Mouse (Mus musculus): ENCODE measurements at regions not wholly inside any gene's neighbourhood (a gene's known extent, or its start where the extent isn't known, plus 50 kb on each side); places are given as distances from the start of the nearest gene placed in this dataset.

DNA sequence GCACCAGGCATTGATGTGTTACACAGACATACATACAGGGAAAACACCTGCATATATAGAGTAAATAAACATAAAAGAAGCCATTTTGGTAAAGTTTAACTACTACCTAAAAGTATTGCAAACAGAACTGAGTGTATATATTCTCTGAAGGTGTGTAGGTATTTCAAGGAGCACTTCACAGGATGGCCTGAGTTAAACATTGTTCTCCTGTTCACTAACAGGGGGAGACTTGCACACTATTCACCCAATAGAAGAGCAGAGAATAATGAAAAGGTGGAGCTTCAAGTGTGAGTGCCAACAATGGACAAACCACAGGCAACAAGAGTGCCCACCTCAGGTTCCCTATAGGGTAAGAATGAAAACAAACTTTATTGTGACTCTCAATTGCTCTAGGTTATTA is 347.7 kb downstream of the Oca2 start:
- H3K4me2 ChIP-seq (ENCODE audit: low read depth, low read length): no peak overlapping the region
- ATAC-seq (ENCODE audit: low read depth): no peak
- no peaks in the 10 kb centered on the region for H3K36me3 ChIP-seq (ENCODE audit: control insufficient read depth, insufficient read depth, low read length)
- no peak overlapping the region for H3K27ac ChIP-seq (ENCODE audit: low read depth, low read length)
- no peaks in the 10 kb centered on the region for H3K27me3 ChIP-seq (ENCODE audit: control insufficient read depth, insufficient read depth, low read length)
- H3K9me3 ChIP-seq (ENCODE audit: control insufficient read depth, low read length): no peaks in the 10 kb centered on the region
- H3K4me1 ChIP-seq (ENCODE audit: control insufficient read depth, insufficient read depth, low read length): no peaks in the 10 kb centered on the region; the same call in 1 of the 2 replicates
- H3K9ac ChIP-seq (replicated peaks; ENCODE audit: low read depth, low read length): no peak overlapping the region
- no peak overlapping the region for H3K4me3 ChIP-seq (ENCODE audit: low read depth, low read length)

- Histone ChIP-seq H3K27me3 (ENCODE audit: control insufficient read depth, insufficient read depth, low read length) (no peaks in the 10 kb centered on the region), H3K36me3 (ENCODE audit: control insufficient read depth, insufficient read depth, low read length) (no peaks in the 10 kb centered on the region), H3K4me1 (ENCODE audit: control insufficient read depth, insufficient read depth, low read length) (no peaks in the 10 kb centered on the region; the same call in 1 of the 2 replicates), H3K9ac (replicated peaks; ENCODE audit: low read depth, low read length) (no peak overlapping the region), H3K4me3 (ENCODE audit: low read depth, low read length) (no peak overlapping the region), H3K27ac (ENCODE audit: low read depth, low read length) (no peak overlapping the region), H3K4me2 (ENCODE audit: low read depth, low read length) (no peak overlapping the region), H3K9me3 (ENCODE audit: control insufficient read depth, low read length) (no peaks in the 10 kb centered on the region)
- peak; percentile 86 for ATAC-seq (ENCODE audit: low read depth)
- 22% methylated on average over 4 of the region's 4 CpGs for WGBS
These were observed 351.3 kb downstream of the Oca2 start for GRCm38 (mm10) chr7:56590904-56591303.

- H3K27ac ChIP-seq (ENCODE audit: low read depth, low read length): no peak overlapping the region
- no peaks in the 10 kb centered on the region for H3K36me3 ChIP-seq (ENCODE audit: control insufficient read depth, insufficient read depth, low read length)
These were observed 351.8 kb downstream of the Oca2 start for GRCm38 (mm10) chr7:56591321-56591720.

GRCm38 (mm10) chr7:56597952-56598595 is 358.5 kb downstream of the Oca2 start:
- no peaks in the 10 kb centered on the region for H3K4me1 ChIP-seq (ENCODE audit: control insufficient read depth, insufficient read depth, low read length)
- no peak overlapping the region for H3K9ac ChIP-seq (replicated peaks; ENCODE audit: low read depth, low read length)
- no peak overlapping the region for H3K4me2 ChIP-seq (ENCODE audit: low read depth, low read length)
- no peaks in the 10 kb centered on the region for H3K27me3 ChIP-seq (ENCODE audit: control insufficient read depth, insufficient read depth, low read length)
- WGBS: 32% methylated on average over 4 of the region's 4 CpGs
- no peak overlapping the region for H3K27ac ChIP-seq (ENCODE audit: low read depth, low read length)
- no peaks in the 10 kb centered on the region for H3K36me3 ChIP-seq (ENCODE audit: control insufficient read depth, insufficient read depth, low read length)
- H3K9me3 ChIP-seq (ENCODE audit: control insufficient read depth, low read length): no peaks in the 10 kb centered on the region
- peak; percentile 68; the same call in 1 of the 2 replicates for ATAC-seq (ENCODE audit: low read depth)
- H3K4me3 ChIP-seq (ENCODE audit: low read depth, low read length): no peak overlapping the region

More at GRCm38 (mm10) chr7:56591321-56591720, 351.8 kb downstream of the Oca2 start:
- 50% methylated on average over 3 of the region's 3 CpGs for WGBS
- Histone ChIP-seq H3K4me2 (ENCODE audit: low read depth, low read length) (no peak overlapping the region), H3K4me3 (ENCODE audit: low read depth, low read length) (no peak overlapping the region), H3K9me3 (ENCODE audit: control insufficient read depth, low read length) (no peaks in the 10 kb centered on the region), H3K27me3 (ENCODE audit: control insufficient read depth, insufficient read depth, low read length) (no peaks in the 10 kb centered on the region), H3K4me1 (ENCODE audit: control insufficient read depth, insufficient read depth, low read length) (no peaks in the 10 kb centered on the region; the same call in 1 of the 2 replicates), H3K9ac (replicated peaks; ENCODE audit: low read depth, low read length) (no peak overlapping the region)
- no peak for ATAC-seq (ENCODE audit: low read depth)
